Mouse (Mus musculus): ENCODE data around the gene Atoh7. TPM values are rescaled to one million over a fixed set of nuclear protein-coding genes. Genes with fewer than 3 reads are reported as not detected.

Gene Atoh7
- total RNA-seq, 2 experiments from 2014 or later, result not detected

DNA sequence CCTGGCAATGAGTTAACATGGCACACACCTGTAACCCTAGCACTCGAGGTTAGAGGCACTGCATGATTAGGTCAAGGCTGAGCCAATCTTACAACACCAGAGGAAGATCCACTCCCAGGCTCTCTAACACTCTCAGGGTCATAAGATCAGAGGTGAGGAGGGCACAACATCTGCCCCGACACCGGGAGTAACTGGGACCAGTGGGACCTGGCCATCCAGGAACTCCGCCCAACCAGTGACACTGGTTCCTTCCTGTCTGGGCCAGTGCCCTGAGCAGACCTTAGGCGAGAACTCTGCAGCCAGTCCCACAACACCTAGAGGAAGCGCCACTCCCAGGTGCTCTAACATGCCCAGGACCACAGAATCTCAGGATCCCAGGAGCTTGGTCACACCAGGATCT lies 37.0 kb downstream of the Atoh7 start:
- no peak for DNase-seq
- intact Hi-C loops (cut with DNase I), result no loop called here

- intact Hi-C loops (cut with DNase I), result no loop called here
- DNase-seq, result no peak
Measured at GRCm38 (mm10) chr10:63142660-63143059, 43.2 kb downstream of the Atoh7 start.

Other genes starting within 250 kb of the Atoh7 start
- 1 to 10 TPM; 6.2 to 8.7 TPM for gene Tet1, start 190.7 kb upstream of the Atoh7 start, total RNA-seq (2021)
- 10 to 100 TPM; 22.6 to 26.9 TPM for gene Slc25a16, start 179.0 kb upstream of the Atoh7 start, total RNA-seq (2021)
- gene Dna2, start 152.6 kb upstream of the Atoh7 start, total RNA-seq (2021), result under 1 TPM; 0.56 to 0.76 TPM
- gene Rufy2, start 119.4 kb upstream of the Atoh7 start, total RNA-seq (2021), result 10 to 100 TPM; 10.4 to 11.8 TPM
- gene Hnrnph3, start 75.4 kb upstream of the Atoh7 start, total RNA-seq (2021), result 10 to 100 TPM; 30.7 to 33.2 TPM
- gene Pbld2, start 75.3 kb upstream of the Atoh7 start, total RNA-seq (2021), result 1 to 10 TPM; 6.9 to 7.3 TPM
- 1 to 10 TPM; 1.8 to 2.3 TPM for gene Pbld1, start 39.5 kb upstream of the Atoh7 start, total RNA-seq (2021)
- gene Mypn, start 104.3 kb downstream of the Atoh7 start, total RNA-seq (2021), result 100 to 1,000 TPM in 1 of 2 experiments, 10 to 100 TPM in 1; 96.7 to 105 TPM
- gene Herc4, start 144.2 kb downstream of the Atoh7 start, total RNA-seq (2021), result 10 to 100 TPM; 32.2 to 33.4 TPM

Data from heart, postnatal 36 days (tissue).